ENCODE assay signal across 8 mouse cellular contexts in genomic region chr12:59129038-59129437, GRCm38 (mm10). TPM values are rescaled to one million over a fixed set of nuclear protein-coding genes. Genes with fewer than 3 reads are reported as not detected.
DNase-seq lines count a peak whose midpoint lies in the region; ATAC-seq lines count a peak whose summit lies in the region.
"Had no signal": no experiment of that assay in that cellular context is flagged by ENCODE, and none has a peak within 500 bp of the region (broad histone marks: within the 10 kb centered on the region; RNA-seq: fewer than 3 reads in every experiment).

No protein-coding gene starts in this region.

- H3K4me2 ChIP-seq in limb, embryonic 11.5 days (ENCODE audit: low read depth, severe bottlenecking), result no peak overlapping the region
- peak overlapping the region; percentile 72 for H3K4me2 ChIP-seq in embryonic facial prominence, embryonic 13.5 days
- peak overlapping the region; percentile 64 for H3K4me2 ChIP-seq in midbrain, embryonic 15.5 days

- no peaks in the 10 kb centered on the region for H3K9me3 ChIP-seq in limb, embryonic 11.5 days (ENCODE audit: control insufficient read depth, low read length)
- no peaks in the 10 kb centered on the region for H3K9me3 ChIP-seq in limb, embryonic 10.5 days (replicated peaks)
- no peaks in the 10 kb centered on the region for H3K9me3 ChIP-seq in embryonic facial prominence, embryonic 13.5 days
- H3K9me3 ChIP-seq in midbrain, embryonic 15.5 days, result no peaks in the 10 kb centered on the region
- H3K9me3 ChIP-seq: neural tube, embryonic 13.5 days had no signal

- no peaks in the 10 kb centered on the region for H3K36me3 ChIP-seq in limb, embryonic 11.5 days (ENCODE audit: control insufficient read depth, insufficient read depth, low read length)
- H3K36me3 ChIP-seq in limb, embryonic 10.5 days, result no peaks in the 10 kb centered on the region
- no peaks in the 10 kb centered on the region for H3K36me3 ChIP-seq in embryonic facial prominence, embryonic 13.5 days
- no peaks in the 10 kb centered on the region for H3K36me3 ChIP-seq in midbrain, embryonic 15.5 days (replicated peaks)
- H3K36me3 ChIP-seq: neural tube, embryonic 13.5 days had no signal

- ATAC-seq in limb, embryonic 11.5 days (ENCODE audit: insufficient number of reproducible peaks, low FRiP score, low TSS enrichment, low read depth), result no peak
- no peak for ATAC-seq in embryonic facial prominence, embryonic 13.5 days (ENCODE audit: insufficient number of reproducible peaks, insufficient read depth, low FRiP score, low TSS enrichment, low read depth)
- ATAC-seq in midbrain, embryonic 15.5 days (replicated peaks), result no peak

- intact Hi-C loops in left cerebral cortex, postnatal 36 days (cut with DNase I), result no loop called here

- no peak overlapping the region for H3K9ac ChIP-seq in limb, embryonic 11.5 days (ENCODE audit: low read length)
- no peak overlapping the region for H3K9ac ChIP-seq in embryonic facial prominence, embryonic 13.5 days
- no peak overlapping the region for H3K9ac ChIP-seq in midbrain, embryonic 15.5 days

- no peaks in the 10 kb centered on the region for H3K27me3 ChIP-seq in limb, embryonic 11.5 days (ENCODE audit: control insufficient read depth, insufficient read depth, low read length)
- H3K27me3 ChIP-seq in limb, embryonic 10.5 days (ENCODE audit: low read depth, poor library complexity, severe bottlenecking), result no peaks in the 10 kb centered on the region
- H3K27me3 ChIP-seq in embryonic facial prominence, embryonic 13.5 days, result no peaks in the 10 kb centered on the region
- no peaks in the 10 kb centered on the region for H3K27me3 ChIP-seq in midbrain, embryonic 15.5 days (replicated peaks)
- H3K27me3 ChIP-seq: neural tube, embryonic 13.5 days had no signal

- no peak overlapping the region for H3K4me3 ChIP-seq in limb, embryonic 11.5 days (ENCODE audit: low read depth, low read length)
- no peak overlapping the region for H3K4me3 ChIP-seq in limb, embryonic 10.5 days
- peak overlapping the region; percentile 86; the same call in 1 of the 2 replicates for H3K4me3 ChIP-seq in embryonic facial prominence, embryonic 13.5 days
- no peak overlapping the region for H3K4me3 ChIP-seq in midbrain, embryonic 15.5 days

- peak; percentile 25 for DNase-seq in limb, embryonic 11.5 days (ENCODE audit: low spot score)
- DNase-seq in limb, embryonic 10.5 days (ENCODE audit: low spot score), result no peak
- DNase-seq in kidney, adult 9 months, result peak; percentile 72
- DNase-seq in left cerebral cortex, postnatal 36 days (ENCODE audit: low spot score in 2 of 2), result no peak
- no peak for DNase-seq in frontal cortex, postnatal 14 days (ENCODE audit: low spot score in 2 of 2)

- 59% methylated on average over 7 of the region's 7 CpGs for WGBS in limb, embryonic 11.5 days
- WGBS in limb, embryonic 10.5 days, result 64% methylated on average over 7 of the region's 7 CpGs
- 47% methylated on average over 7 of the region's 7 CpGs for WGBS in embryonic facial prominence, embryonic 13.5 days
- WGBS in midbrain, embryonic 15.5 days, result 52% methylated on average over 7 of the region's 7 CpGs

- no peak overlapping the region for H3K27ac ChIP-seq in limb, embryonic 11.5 days (replicated peaks; ENCODE audit: low read depth, low read length)
- H3K27ac ChIP-seq in limb, embryonic 10.5 days, result no peak overlapping the region; the same call in 1 of the 2 replicates
- no peak overlapping the region for H3K27ac ChIP-seq in embryonic facial prominence, embryonic 13.5 days
- H3K27ac ChIP-seq in midbrain, embryonic 15.5 days, result no peak overlapping the region

- H3K4me1 ChIP-seq in limb, embryonic 11.5 days (ENCODE audit: control insufficient read depth, insufficient read depth, low read length), result peaks cover 2% of the 10 kb centered on the region; the same call in 1 of the 2 replicates
- peaks cover 28% of the 10 kb centered on the region for H3K4me1 ChIP-seq in limb, embryonic 10.5 days
- peaks cover 19% of the 10 kb centered on the region for H3K4me1 ChIP-seq in embryonic facial prominence, embryonic 13.5 days
- H3K4me1 ChIP-seq in midbrain, embryonic 15.5 days, result peaks cover 31% of the 10 kb centered on the region

RNA-seq across cellular contexts. Expression of gene Mia2, which starts 33.4 kb away (rescaled TPM):
- polyA plus RNA-seq in limb, embryonic 11.5 days (2014; fragmentation: Nextera tagmentation; extraction: Ambion mirVana), result 65.9 and 73.3 TPM in 2 replicates
- 48.6 and 56.4 TPM in 2 replicates for polyA plus RNA-seq in limb, embryonic 10.5 days (2016; fragmentation: Nextera tagmentation; extraction: Ambion mirVana)
- polyA plus RNA-seq in embryonic facial prominence, embryonic 13.5 days (2015; fragmentation: Nextera tagmentation; extraction: Ambion mirVana), result 62.6 and 64.5 TPM in 2 replicates
- polyA plus RNA-seq in midbrain, embryonic 15.5 days (2015; fragmentation: Nextera tagmentation; extraction: Ambion mirVana), result 28.4 and 30.7 TPM in 2 replicates
- 10 to 100 TPM; 41.3 to 51.0 TPM for total RNA-seq in left cerebral cortex, postnatal 36 days (2021)

Comparison
In these comparisons a context has a peak if more than half of its experiments do, and no peak if none do; other contexts are left out.
1. DNase-seq: peak in limb, embryonic 11.5 days (single experiment) and kidney, adult 9 months (single experiment); none in limb, embryonic 10.5 days (single experiment), left cerebral cortex, postnatal 36 days (0 of 2) and frontal cortex, postnatal 14 days (0 of 2).